Mouse (Mus musculus) forebrain, embryonic 14.5 days (tissue): ENCODE data around the gene Phgdh. TPM values are rescaled to one million over a fixed set of nuclear protein-coding genes. Genes with fewer than 3 reads are reported as not detected.
A peak's percentile ranks its signal among the peaks of the same experiment; 100 is the strongest.

ENCODE experiments used
- ATAC-seq: fragments of 200-750 bp; cut with Nextera tagmentation; 2 replicates; pipeline ENCODE4 v1.8.0; 2017; ENCODE audit warnings: mild to moderate bottlenecking, moderate library complexity
- DNase-seq: peaks from one replicate; pipeline ENCODE4 v3.0.0-alpha.2; 2015; ENCODE audit warnings: low spot score
- H3K27ac ChIP-seq: fragments of 300-500 bp; sonication (generic); 2 replicates; pipeline ENCODE4 v1.5.1; 2014; ENCODE audit warnings: low read depth, mild to moderate bottlenecking, control low read depth, low read length, moderate library complexity
- H3K27me3 ChIP-seq: fragments of 300-500 bp; sonication (generic); replicated peaks from 2 replicates; pipeline ENCODE4 v1.6.1; 2014; ENCODE audit warnings: low read length, control low read depth, mixed read lengths; ENCODE audit not compliant: control insufficient read depth, insufficient read depth
- H3K36me3 ChIP-seq: fragments of 300-500 bp; sonication (generic); 2 replicates; pipeline ENCODE4 v1.6.1; 2014; ENCODE audit warnings: low read length, control low read depth; ENCODE audit not compliant: control insufficient read depth, insufficient read depth
- H3K4me1 ChIP-seq: fragments of 300-500 bp; sonication (generic); 2 replicates; pipeline ENCODE4 v1.6.1; 2014; ENCODE audit warnings: antibody characterized with exemption, low read length, control low read depth; ENCODE audit not compliant: control insufficient read depth, insufficient read depth
- H3K4me2 ChIP-seq: fragments of 300-500 bp; sonication (generic); 2 replicates; pipeline ENCODE4 v1.6.1; 2014; ENCODE audit warnings: mild to moderate bottlenecking, control low read depth, low read length
- H3K4me3 ChIP-seq: fragments of 300-500 bp; sonication (generic); 2 replicates; pipeline ENCODE4 v1.5.1; 2014; ENCODE audit warnings: low read depth, low read length, control low read depth
- H3K9ac ChIP-seq: fragments of 300-500 bp; sonication (generic); 2 replicates; pipeline ENCODE4 v1.6.1; 2014; ENCODE audit warnings: mild to moderate bottlenecking, low read length, control low read depth, moderate library complexity
- H3K9me3 ChIP-seq: fragments of 300-500 bp; sonication (generic); replicated peaks from 2 replicates; pipeline ENCODE4 v1.6.1; 2016; ENCODE audit warnings: low read length, control low read depth, mixed read lengths; ENCODE audit not compliant: control insufficient read depth
- WGBS: fragments of 180-500 bp; shearing (Covaris S2); extraction: QIAGEN DNeasy Blood & Tissue Kit; methylation state at CpG from one replicate; pipeline ENCODE4 v1.1.7; 2014; 5-methylcytosine and 5-hydroxymethylcytosine counted together
- polyA plus RNA-seq: library from polyadenylated mRNA; unstranded; fragments of >200 nt; fragmentation: Nextera tagmentation; extraction: Ambion mirVana; gene quantifications from 2 replicates; pipeline ENCODE4 v1.2.1, GENCODE M21; 2014

The Phgdh gene
- polyA plus RNA-seq, 1 experiment from 2014 or later = 245 TPM

- H3K4me3 ChIP-seq = no peak overlapping the region
- no peak overlapping the region for H3K4me2 ChIP-seq
- no peak overlapping the region for H3K9ac ChIP-seq
- no peaks in the 10 kb centered on the region for H3K36me3 ChIP-seq
- DNase-seq = peak; percentile 32
- H3K9me3 ChIP-seq = no peaks in the 10 kb centered on the region
- WGBS = 57% methylated on average over 11 of the region's 11 CpGs
- ATAC-seq = peak; percentile 40; the same call in 1 of the 2 replicates
- no peaks in the 10 kb centered on the region for H3K27me3 ChIP-seq
- H3K27ac ChIP-seq = no peak overlapping the region
- H3K4me1 ChIP-seq = no peaks in the 10 kb centered on the region
These were observed 66.0 kb downstream of the Phgdh start for GRCm38 (mm10) chr3:98273623-98274398.

GRCm38 (mm10) chr3:98267249-98267651, 72.5 kb downstream of the Phgdh start:
- H3K27me3 ChIP-seq = no peaks in the 10 kb centered on the region
- WGBS = 4% methylated on average over 6 of the region's 6 CpGs
- H3K9ac ChIP-seq = no peak overlapping the region
- H3K27ac ChIP-seq = no peak overlapping the region
- H3K4me1 ChIP-seq = peaks cover 6% of the 10 kb centered on the region; the same call in 1 of the 2 replicates
- peak; percentile 40; the same call in 1 of the 2 replicates for ATAC-seq
- no peaks in the 10 kb centered on the region for H3K36me3 ChIP-seq
- DNase-seq = peak; percentile 35
- H3K4me3 ChIP-seq = no peak overlapping the region
- no peaks in the 10 kb centered on the region for H3K9me3 ChIP-seq
- no peak overlapping the region for H3K4me2 ChIP-seq

Other genes with a start within 250 kb of the Phgdh start
- not detected in 2 replicates for gene Adam30, start 179.4 kb downstream of the Phgdh start, polyA plus RNA-seq
- gene Reg4, start 117.8 kb downstream of the Phgdh start, polyA plus RNA-seq = not detected in 2 replicates
- gene Hmgcs2, start 59.6 kb downstream of the Phgdh start, polyA plus RNA-seq = 10.2 and 14.7 TPM in 2 replicates
- 16.0 and 17.3 TPM in 2 replicates for gene Zfp697, start 42.5 kb upstream of the Phgdh start, polyA plus RNA-seq
- gene Gm4450, start 117.1 kb upstream of the Phgdh start, polyA plus RNA-seq = 0.17 TPM in 1 of 2 replicates, not detected in the other
- not detected in 2 replicates for gene Hsd3b4, start 170.5 kb upstream of the Phgdh start, polyA plus RNA-seq
- not detected in 2 replicates for gene Gm10681, start 248.8 kb upstream of the Phgdh start, polyA plus RNA-seq